Mouse (Mus musculus): ENCODE data around the gene Ube2cbp. TPM values are rescaled to one million over a fixed set of nuclear protein-coding genes. Genes with fewer than 3 reads are reported as not detected.

Gene Ube2cbp
- 1 to 10 TPM; 1.5 to 1.9 TPM for total RNA-seq (2021)

GRCm38 (mm10) chr9:86464151-86465105 lies at the start of gene Ube2cbp:
Gene Ube2cbp (minus strand): TSS chr9:86464950.
- intact Hi-C loops (cut with DNase I): loop anchor here (5.0 kb wide), 1 partner anchor 793 kb away; the partner anchor contains the start of gene Cep162
- DNase-seq: peak; percentile 91

- intact Hi-C loops (cut with DNase I): no loop called here
- no peak for DNase-seq
Observed at GRCm38 (mm10) chr9:86514390-86514789, 49.6 kb upstream of the Ube2cbp start.

- intact Hi-C loops (cut with DNase I): no loop called here
- DNase-seq: no peak
Observed at GRCm38 (mm10) chr9:86513733-86514132, 49.0 kb upstream of the Ube2cbp start.

- intact Hi-C loops (cut with DNase I): no loop called here
- DNase-seq: no peak
Observed at GRCm38 (mm10) chr9:86507437-86507836, 42.7 kb upstream of the Ube2cbp start.

- DNase-seq: no peak
- intact Hi-C loops (cut with DNase I): no loop called here
Observed at GRCm38 (mm10) chr9:86499083-86499482, 34.3 kb upstream of the Ube2cbp start.

GRCm38 (mm10) chr9:86496261-86496660 lies 31.5 kb upstream of the Ube2cbp start:
- DNase-seq: no peak
- intact Hi-C loops (cut with DNase I): no loop called here

GRCm38 (mm10) chr9:86491740-86492139 lies 27.0 kb upstream of the Ube2cbp start:
- intact Hi-C loops (cut with DNase I): no loop called here
- DNase-seq: no peak

GRCm38 (mm10) chr9:86482236-86482635 lies 17.5 kb upstream of the Ube2cbp start:
- no peak for DNase-seq
- intact Hi-C loops (cut with DNase I): no loop called here

GRCm38 (mm10) chr9:86478414-86479093 lies 13.8 kb upstream of the Ube2cbp start:
- peak in 1 of 2 experiments; percentile 11 for DNase-seq
- intact Hi-C loops (cut with DNase I): no loop called here

- no peak for DNase-seq
- intact Hi-C loops (cut with DNase I): no loop called here
Observed at GRCm38 (mm10) chr9:86476763-86477162, 12.0 kb upstream of the Ube2cbp start.

GRCm38 (mm10) chr9:86475956-86476355 lies 11.2 kb upstream of the Ube2cbp start:
- no peak for DNase-seq
- intact Hi-C loops (cut with DNase I): no loop called here

- intact Hi-C loops (cut with DNase I): loop anchor here (1.0 to 2.0 kb wide), 2 partner anchors 106 to 116 kb away; no protein-coding TSS in a partner anchor
Observed at GRCm38 (mm10) chr9:86466990-86467870, 2.5 kb upstream of the Ube2cbp start, which contains the start of gene Dop1a. Gene Dop1a (plus strand): TSS chr9:86467154.

GRCm38 (mm10) chr9:86453626-86454025 lies 11.1 kb downstream of the Ube2cbp start:
- intact Hi-C loops (cut with DNase I): loop anchor here (5.0 kb wide), 1 partner anchor 581 kb away; no protein-coding TSS in a partner anchor
- no peak for DNase-seq

More at GRCm38 (mm10) chr9:86466990-86467870, 2.5 kb upstream of the Ube2cbp start, which contains the start of gene Dop1a:
- DNase-seq: peak; percentile 92 to 93

GRCm38 (mm10) chr9:86451617-86452016 lies 13.1 kb downstream of the Ube2cbp start:
- intact Hi-C loops (cut with DNase I): loop anchor here (5.0 kb wide), 1 partner anchor 579 kb away; no protein-coding TSS in a partner anchor
- peak; percentile 42 to 50 for DNase-seq

GRCm38 (mm10) chr9:86451094-86451493 lies 13.7 kb downstream of the Ube2cbp start:
- intact Hi-C loops (cut with DNase I): loop anchor here (5.0 kb wide), 1 partner anchor 579 kb away; no protein-coding TSS in a partner anchor
- no peak for DNase-seq

GRCm38 (mm10) chr9:86449581-86449980 lies 15.2 kb downstream of the Ube2cbp start:
- DNase-seq: peak; percentile 74 to 84
- intact Hi-C loops (cut with DNase I): loop anchor here (1.0 to 5.0 kb wide), 2 partner anchors 607 to 670 kb away; partner anchors contain the start of gene Tpbg

GRCm38 (mm10) chr9:86447431-86447830 lies 17.3 kb downstream of the Ube2cbp start:
- no peak for DNase-seq
- intact Hi-C loops (cut with DNase I): loop anchor here (5.0 kb wide), 1 partner anchor 605 kb away; the partner anchor contains the start of gene Tpbg

GRCm38 (mm10) chr9:86446847-86447246 lies 17.9 kb downstream of the Ube2cbp start:
- intact Hi-C loops (cut with DNase I): loop anchor here (5.0 kb wide), 1 partner anchor 605 kb away; the partner anchor contains the start of gene Tpbg
- DNase-seq: no peak

GRCm38 (mm10) chr9:86442248-86442647 lies 22.5 kb downstream of the Ube2cbp start:
- intact Hi-C loops (cut with DNase I): no loop called here
- no peak for DNase-seq
